Mouse (Mus musculus): ENCODE measurements around the gene 4931406P16Rik. TPM values are rescaled to one million over a fixed set of nuclear protein-coding genes. Genes with fewer than 3 reads are reported as not detected.
A peak's percentile ranks its signal among the peaks of the same experiment; 100 is the strongest.

4931406P16Rik gene
- 30.6 and 37.2 TPM in 2 replicates for polyA plus RNA-seq (2016; fragmentation: Nextera tagmentation; extraction: Ambion mirVana)

- Histone ChIP-seq H3K4me3 (peak within 1 kb of the TSS; percentile 91), H3K27me3 (replicated peaks) (no peaks in the 10 kb centered on the region), H3K4me2 (replicated peaks) (peak within 1 kb of the TSS; percentile 82), H3K27ac (peak within 1 kb of the TSS; percentile 69), H3K9ac (peak within 1 kb of the TSS; percentile 98), H3K9me3 (no peaks in the 10 kb centered on the region), H3K4me1 (peaks cover 6% of the 10 kb centered on the region; the same call in 1 of the 2 replicates), H3K36me3 (no peaks in the 10 kb centered on the region)
- WGBS, result under 1% methylated on average over 41 of the region's 41 CpGs
- peak; percentile 91 for ATAC-seq (ENCODE audit: low FRiP score, low read depth)
These were observed at the start of gene 4931406P16Rik for GRCm38 (mm10) chr7:34313443-34313875. 4931406P16Rik (minus strand) TSS chr7:34313551.

- Histone ChIP-seq H3K36me3 (peaks cover 43% of the 10 kb centered on the region), H3K4me3 (no peak overlapping the region), H3K9ac (no peak overlapping the region), H3K4me1 (no peaks in the 10 kb centered on the region), H3K4me2 (replicated peaks) (no peak overlapping the region), H3K27ac (no peak overlapping the region), H3K9me3 (no peaks in the 10 kb centered on the region), H3K27me3 (replicated peaks) (no peaks in the 10 kb centered on the region)
- no peak for ATAC-seq (ENCODE audit: low FRiP score, low read depth)
- 97% methylated on average over 4 of the region's 4 CpGs for WGBS
These were observed 42.3 kb upstream of the 4931406P16Rik start for GRCm38 (mm10) chr7:34355629-34356028.

DNA sequence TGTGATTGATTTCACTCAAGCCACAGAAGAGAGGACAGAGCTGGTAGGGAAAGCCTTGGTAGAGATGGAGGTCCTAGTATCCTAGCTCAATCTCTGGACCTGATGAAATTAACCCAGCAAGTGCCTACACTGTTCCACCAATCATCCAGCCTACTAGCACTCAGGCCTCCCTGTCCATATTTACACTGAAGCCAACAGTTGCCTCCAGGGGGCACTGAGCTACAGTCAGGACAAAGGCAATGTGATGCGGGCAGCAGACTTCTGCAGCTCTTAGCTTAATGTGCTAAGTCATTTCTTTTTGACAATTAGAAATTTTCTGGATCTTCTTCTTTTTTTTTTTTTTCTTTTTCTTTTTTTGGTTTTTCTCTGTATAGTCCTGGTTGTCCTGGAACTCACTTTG is 38.6 kb upstream of the 4931406P16Rik start:
- H3K36me3 ChIP-seq, result peaks cover 66% of the 10 kb centered on the region

DNA sequence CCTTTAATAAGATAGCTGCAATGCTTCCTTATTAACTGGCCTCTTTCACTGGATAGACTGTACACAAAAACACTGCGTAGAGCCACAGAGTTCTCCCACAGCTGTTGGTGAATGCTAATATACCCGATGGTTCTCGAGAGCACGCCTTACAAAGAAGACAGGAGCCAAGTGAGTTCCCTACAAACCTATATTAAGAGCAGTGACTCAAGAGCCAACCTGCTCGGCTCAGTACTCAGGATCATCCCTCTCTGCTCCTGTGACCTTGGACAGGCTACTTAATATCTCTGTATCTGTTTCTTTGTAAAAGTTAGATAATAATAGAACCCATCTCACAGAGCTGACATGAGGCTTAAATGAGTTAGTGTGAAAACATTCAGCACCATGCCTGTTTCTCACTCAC is 36.8 kb upstream of the 4931406P16Rik start:
- Histone ChIP-seq H3K4me3 (no peak overlapping the region), H3K9ac (no peak overlapping the region), H3K4me1 (no peaks in the 10 kb centered on the region), H3K27me3 (replicated peaks) (no peaks in the 10 kb centered on the region), H3K9me3 (no peaks in the 10 kb centered on the region), H3K4me2 (replicated peaks) (no peak overlapping the region), H3K36me3 (peaks cover 65% of the 10 kb centered on the region), H3K27ac (no peak overlapping the region)
- no peak for ATAC-seq (ENCODE audit: low FRiP score, low read depth)
- WGBS, result 95% methylated on average over 5 of the region's 5 CpGs

More for the DNA sequence above, 38.6 kb upstream of the 4931406P16Rik start:
- Histone ChIP-seq H3K9ac (no peak overlapping the region), H3K27ac (no peak overlapping the region), H3K9me3 (no peaks in the 10 kb centered on the region), H3K27me3 (replicated peaks) (no peaks in the 10 kb centered on the region), H3K4me3 (no peak overlapping the region), H3K4me2 (replicated peaks) (no peak overlapping the region), H3K4me1 (no peaks in the 10 kb centered on the region)
- WGBS, result 78% methylated on average over 1 of the region's 1 CpGs
- no peak for ATAC-seq (ENCODE audit: low FRiP score, low read depth)

DNA sequence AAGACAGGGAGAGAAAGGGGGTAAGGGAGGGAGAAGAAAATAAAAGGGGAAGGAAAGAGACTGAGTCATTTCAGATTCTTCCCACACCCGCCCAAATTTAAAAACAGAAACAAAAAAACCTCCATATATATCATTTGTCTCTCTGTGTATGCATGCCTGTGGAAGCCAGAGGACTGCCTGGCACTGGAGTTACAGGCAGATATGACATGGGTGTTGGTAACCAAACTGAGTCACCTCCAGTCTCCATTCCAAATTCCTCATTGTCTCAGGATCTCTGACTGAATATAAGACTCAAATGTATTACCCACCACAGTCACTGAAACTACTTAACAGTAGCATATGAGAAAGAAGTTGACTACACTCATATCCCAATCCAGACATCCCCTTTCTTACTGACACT is 34.7 kb upstream of the 4931406P16Rik start:
- Histone ChIP-seq H3K9me3 (no peaks in the 10 kb centered on the region), H3K4me3 (no peak overlapping the region), H3K27me3 (replicated peaks) (no peaks in the 10 kb centered on the region), H3K9ac (no peak overlapping the region), H3K36me3 (peaks cover 76% of the 10 kb centered on the region), H3K4me1 (no peaks in the 10 kb centered on the region), H3K27ac (no peak overlapping the region), H3K4me2 (replicated peaks) (no peak overlapping the region)
- WGBS, result 91% methylated on average over 1 of the region's 1 CpGs
- no peak for ATAC-seq (ENCODE audit: low FRiP score, low read depth)

DNA sequence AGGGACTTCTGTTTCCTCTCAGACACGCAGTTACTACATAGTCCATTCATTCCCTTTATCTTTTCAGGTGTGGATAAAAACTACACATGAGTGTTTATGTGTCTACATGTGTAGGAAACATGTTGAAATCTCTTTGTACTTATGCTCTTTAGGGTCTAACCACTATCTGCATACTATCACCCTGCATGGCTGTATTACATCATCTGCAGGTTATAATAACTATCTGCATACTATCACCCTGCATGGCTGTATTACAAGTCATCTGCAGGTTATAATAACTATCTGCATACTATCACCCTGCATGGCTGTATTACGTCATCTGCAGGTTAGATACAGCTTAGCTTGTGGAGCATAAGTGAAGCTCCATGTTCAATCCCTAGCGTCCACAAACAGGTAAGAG is 33.7 kb upstream of the 4931406P16Rik start:
- H3K27me3 ChIP-seq (replicated peaks), result no peaks in the 10 kb centered on the region
- 93% methylated on average over 3 of the region's 3 CpGs for WGBS
- H3K4me2 ChIP-seq (replicated peaks), result no peak overlapping the region
- H3K9me3 ChIP-seq, result no peaks in the 10 kb centered on the region
- H3K4me3 ChIP-seq, result no peak overlapping the region
- peaks cover 79% of the 10 kb centered on the region for H3K36me3 ChIP-seq
- no peak for ATAC-seq (ENCODE audit: low FRiP score, low read depth)
- H3K27ac ChIP-seq, result no peak overlapping the region
- no peaks in the 10 kb centered on the region for H3K4me1 ChIP-seq
- no peak overlapping the region for H3K9ac ChIP-seq

DNA sequence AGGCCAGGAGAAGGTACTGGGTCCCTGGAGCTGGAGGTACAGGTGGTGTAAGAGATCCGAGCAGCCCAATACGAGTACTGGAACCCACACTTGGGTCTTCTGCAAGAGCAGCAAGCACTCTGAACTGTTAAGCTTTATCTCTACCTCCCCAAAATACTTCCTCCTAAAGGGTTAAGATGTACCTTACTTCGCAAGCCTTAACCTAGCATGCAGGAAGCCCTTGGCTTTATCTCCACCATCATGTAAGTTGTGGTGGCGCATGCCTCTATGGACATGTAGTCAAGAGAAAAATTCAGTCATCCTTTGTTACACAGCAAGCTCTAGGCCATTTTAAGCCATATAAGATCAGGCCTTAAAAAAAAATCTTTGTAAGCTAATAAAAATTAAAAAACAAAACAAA is 33.2 kb upstream of the 4931406P16Rik start:
- no peak overlapping the region for H3K9ac ChIP-seq
- H3K9me3 ChIP-seq, result no peaks in the 10 kb centered on the region
- 93% methylated on average over 4 of the region's 4 CpGs for WGBS
- peaks cover 79% of the 10 kb centered on the region for H3K36me3 ChIP-seq
- no peaks in the 10 kb centered on the region for H3K27me3 ChIP-seq (replicated peaks)
- H3K4me2 ChIP-seq (replicated peaks), result no peak overlapping the region
- no peak overlapping the region for H3K27ac ChIP-seq
- no peaks in the 10 kb centered on the region for H3K4me1 ChIP-seq
- no peak for ATAC-seq (ENCODE audit: low FRiP score, low read depth)
- H3K4me3 ChIP-seq, result no peak overlapping the region

DNA sequence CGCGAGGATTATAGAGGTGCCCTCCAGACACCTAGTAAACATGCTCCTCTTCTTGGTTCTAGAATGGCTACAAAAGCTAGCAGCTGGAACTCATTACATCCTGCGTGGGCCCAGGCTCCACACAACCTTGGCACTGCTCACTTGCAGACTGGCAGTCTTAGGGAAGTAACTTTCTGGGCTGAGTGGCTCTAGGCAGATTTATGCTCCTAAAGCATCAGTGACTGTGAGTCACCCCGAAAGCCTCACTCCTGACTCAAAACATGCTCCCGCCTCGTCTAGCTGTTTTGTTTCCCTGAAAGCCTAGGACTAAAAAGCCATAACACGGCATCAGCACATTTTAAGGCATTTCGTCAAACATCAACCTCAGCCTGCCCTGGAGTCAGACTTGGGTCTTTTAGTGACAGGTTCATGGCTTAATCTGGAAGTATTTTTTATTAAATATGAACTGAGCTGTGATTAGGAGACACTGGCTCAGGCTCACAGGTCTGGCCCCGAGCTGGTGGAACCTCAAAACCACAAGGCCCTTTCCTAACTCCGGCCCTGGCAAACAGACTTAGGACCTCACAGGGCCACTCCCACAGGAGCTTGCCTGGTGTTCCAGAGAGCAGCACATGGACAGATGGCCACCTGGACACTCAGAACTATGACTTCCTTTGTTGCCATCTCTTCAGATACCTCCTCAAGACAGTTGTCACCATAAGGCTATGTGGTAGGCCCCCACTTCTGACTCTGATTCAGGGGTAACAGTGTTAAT is 28.9 kb upstream of the 4931406P16Rik start:
- Histone ChIP-seq H3K4me1 (no peaks in the 10 kb centered on the region), H3K4me2 (replicated peaks) (no peak overlapping the region), H3K27me3 (replicated peaks) (no peaks in the 10 kb centered on the region), H3K36me3 (peaks cover 52% of the 10 kb centered on the region), H3K9ac (no peak overlapping the region), H3K4me3 (no peak overlapping the region), H3K27ac (no peak overlapping the region), H3K9me3 (no peaks in the 10 kb centered on the region)
- no peak for ATAC-seq (ENCODE audit: low FRiP score, low read depth)
- 90% methylated on average over 10 of the region's 10 CpGs for WGBS

GRCm38 (mm10) chr7:34340841-34341240 is 27.5 kb upstream of the 4931406P16Rik start:
- Histone ChIP-seq H3K4me3 (no peak overlapping the region), H3K4me1 (no peaks in the 10 kb centered on the region), H3K27me3 (replicated peaks) (no peaks in the 10 kb centered on the region), H3K9me3 (peaks cover 6% of the 10 kb centered on the region; the same call in 1 of the 2 replicates), H3K27ac (no peak overlapping the region), H3K9ac (no peak overlapping the region), H3K36me3 (peaks cover 47% of the 10 kb centered on the region), H3K4me2 (replicated peaks) (no peak overlapping the region)
- ATAC-seq (ENCODE audit: low FRiP score, low read depth), result no peak
- WGBS, result 92% methylated on average over 5 of the region's 5 CpGs

GRCm38 (mm10) chr7:34339164-34339489 is 25.8 kb upstream of the 4931406P16Rik start:
- peaks cover 37% of the 10 kb centered on the region for H3K36me3 ChIP-seq
- H3K4me3 ChIP-seq, result no peak overlapping the region
- WGBS, result 78% methylated on average over 5 of the region's 5 CpGs

DNA sequence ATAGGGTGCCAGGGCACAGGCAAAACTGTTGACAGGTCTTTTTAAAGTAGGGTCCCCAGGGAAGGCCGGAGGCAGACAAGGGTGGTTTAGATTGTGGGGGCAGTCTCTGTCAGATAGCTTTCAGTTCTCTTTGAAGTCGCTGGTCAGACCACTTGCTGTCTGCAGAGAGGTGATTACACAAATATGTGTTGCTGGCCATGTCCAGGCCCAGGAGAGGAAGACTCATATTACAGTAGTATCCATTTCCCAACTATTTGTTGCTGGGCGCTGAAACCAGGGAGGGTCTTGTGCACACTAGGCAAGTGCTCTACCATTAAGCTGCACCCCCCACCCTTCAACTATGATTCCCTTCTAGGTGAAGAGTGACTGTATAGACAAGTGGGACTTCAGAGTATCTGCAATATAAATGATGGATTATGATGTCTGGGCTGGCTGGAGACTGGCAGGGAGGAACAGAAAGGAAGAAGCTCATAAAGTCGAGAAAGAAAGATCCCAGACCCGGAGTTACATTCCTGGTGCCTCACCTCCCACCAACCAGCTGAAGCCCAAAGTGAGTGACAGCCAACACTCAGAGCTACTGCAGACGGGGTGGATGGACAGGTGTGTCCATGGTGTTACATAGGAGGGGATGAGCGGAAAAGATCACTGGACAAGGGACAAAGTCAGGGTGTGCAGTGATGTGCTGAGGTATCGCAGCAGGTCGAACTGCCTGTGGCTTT is 25.3 kb upstream of the 4931406P16Rik start:
- H3K4me1 ChIP-seq, result no peaks in the 10 kb centered on the region
- no peak overlapping the region for H3K4me2 ChIP-seq (replicated peaks)
- H3K4me3 ChIP-seq, result no peak overlapping the region
- peaks cover 33% of the 10 kb centered on the region for H3K36me3 ChIP-seq
- H3K27me3 ChIP-seq (replicated peaks), result no peaks in the 10 kb centered on the region
- peaks cover 6% of the 10 kb centered on the region; the same call in 1 of the 2 replicates for H3K9me3 ChIP-seq
- 79% methylated on average over 9 of the region's 9 CpGs for WGBS
- ATAC-seq (ENCODE audit: low FRiP score, low read depth), result no peak
- H3K27ac ChIP-seq, result no peak overlapping the region
- no peak overlapping the region for H3K9ac ChIP-seq

More at GRCm38 (mm10) chr7:34339164-34339489, 25.8 kb upstream of the 4931406P16Rik start:
- no peaks in the 10 kb centered on the region for H3K4me1 ChIP-seq
- no peak overlapping the region for H3K27ac ChIP-seq
- H3K27me3 ChIP-seq (replicated peaks), result no peaks in the 10 kb centered on the region
- peaks cover 6% of the 10 kb centered on the region; the same call in 1 of the 2 replicates for H3K9me3 ChIP-seq
- ATAC-seq (ENCODE audit: low FRiP score, low read depth), result no peak
- H3K9ac ChIP-seq, result no peak overlapping the region
- no peak overlapping the region for H3K4me2 ChIP-seq (replicated peaks)

DNA sequence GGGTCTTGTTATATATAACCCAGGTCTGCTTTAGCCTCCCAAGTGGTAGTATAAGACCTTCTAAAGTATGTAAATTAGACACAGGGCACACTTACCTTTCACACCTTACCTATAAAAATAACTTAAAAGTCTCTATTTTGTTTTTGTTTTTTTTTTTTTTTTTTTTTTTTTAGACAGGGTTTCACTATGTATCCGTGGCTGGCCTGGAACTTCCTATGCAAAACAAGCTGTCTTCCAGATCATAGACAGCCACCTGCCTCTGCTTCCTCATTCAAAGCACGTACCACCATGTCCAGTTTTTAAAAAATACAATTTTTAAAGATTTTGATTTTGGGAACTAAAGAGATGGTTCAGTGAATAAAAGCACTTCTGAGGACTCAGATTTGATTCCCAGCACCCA is 23.9 kb upstream of the 4931406P16Rik start:
- no peak for ATAC-seq (ENCODE audit: low FRiP score, low read depth)
- H3K9me3 ChIP-seq, result peaks cover 6% of the 10 kb centered on the region; the same call in 1 of the 2 replicates
- no peak overlapping the region for H3K4me2 ChIP-seq (replicated peaks)
- no peak overlapping the region for H3K27ac ChIP-seq
- peaks cover 21% of the 10 kb centered on the region for H3K36me3 ChIP-seq
- WGBS, result 94% methylated on average over 2 of the region's 2 CpGs
- H3K4me3 ChIP-seq, result no peak overlapping the region
- H3K9ac ChIP-seq, result no peak overlapping the region
- H3K4me1 ChIP-seq, result no peaks in the 10 kb centered on the region
- H3K27me3 ChIP-seq (replicated peaks), result no peaks in the 10 kb centered on the region

Data from neural tube, embryonic 12.5 days (tissue).